Mouse (Mus musculus) adrenal gland, adult 18-20 months (tissue): ENCODE results near the gene Lbh. TPM values are rescaled to one million over a fixed set of nuclear protein-coding genes. Genes with fewer than 3 reads are reported as not detected.

Experiments used
- DNase-seq, 2 experiments: peaks; one replicate each; pipeline ENCODE4 v3.0.0; 2021 to 2022; ENCODE audit warnings: low spot score in 2 of 2
- total RNA-seq, 2 experiments: library from RNA; stranded (reverse); gene quantifications; 1 replicate in 1 of 2; 2 replicates in 1 of 2; pipeline ENCODE4 v1.2.3; 2021

Lbh gene
- total RNA-seq, 2 experiments from 2014 or later = 25.4 to 27.2 TPM

- DNase-seq = no peak
Measured at GRCm38 (mm10) chr17:72967371-72968175, 49.5 kb downstream of the Lbh start.

GRCm38 (mm10) chr17:72968666-72969065 is 50.6 kb downstream of the Lbh start:
- DNase-seq = no peak

DNA sequence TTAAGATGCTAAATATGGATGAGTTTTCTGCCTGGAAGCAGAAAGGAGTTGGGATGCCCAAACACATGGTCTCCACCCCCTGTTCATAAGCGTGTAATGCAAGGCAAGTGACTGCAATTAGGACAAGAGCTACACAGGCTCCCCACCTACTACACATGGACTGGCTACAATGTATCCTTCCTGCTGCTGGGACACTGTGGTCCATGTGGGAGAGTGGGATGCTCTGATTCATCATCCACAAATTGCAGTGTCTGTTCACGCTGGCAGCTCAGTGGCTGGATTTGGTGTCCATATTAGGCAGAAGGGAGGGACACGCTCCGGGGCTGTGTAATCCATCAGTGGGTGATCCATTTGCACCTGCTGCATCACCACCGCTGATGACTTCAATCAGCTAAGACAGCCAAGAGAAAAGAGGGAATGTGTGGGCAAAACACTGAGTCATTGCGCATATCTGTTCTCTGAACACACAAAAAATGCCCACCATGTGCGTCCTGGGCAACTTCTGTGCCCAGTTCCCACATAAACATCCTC is 52.6 kb downstream of the Lbh start:
- DNase-seq = no peak

DNA sequence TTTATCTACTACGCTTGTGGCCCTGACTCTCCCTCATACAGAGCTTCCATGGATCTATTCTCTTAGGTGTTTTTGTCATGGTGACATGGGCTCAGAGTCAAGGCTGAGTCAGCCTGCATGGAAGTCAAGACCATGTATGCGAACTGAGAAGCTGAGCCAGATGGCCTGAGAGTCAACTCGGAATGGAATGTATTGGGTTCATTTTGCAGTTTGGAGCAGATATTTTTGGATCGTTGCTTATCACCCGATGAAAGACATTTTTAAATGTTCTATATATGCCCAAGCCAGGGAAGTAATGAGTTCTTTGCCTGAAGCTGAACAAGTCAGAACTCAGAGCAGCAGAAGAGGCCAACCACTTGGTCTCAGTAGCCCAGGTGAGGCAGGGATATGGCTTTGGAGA is 54.9 kb downstream of the Lbh start:
- DNase-seq = no peak

DNA sequence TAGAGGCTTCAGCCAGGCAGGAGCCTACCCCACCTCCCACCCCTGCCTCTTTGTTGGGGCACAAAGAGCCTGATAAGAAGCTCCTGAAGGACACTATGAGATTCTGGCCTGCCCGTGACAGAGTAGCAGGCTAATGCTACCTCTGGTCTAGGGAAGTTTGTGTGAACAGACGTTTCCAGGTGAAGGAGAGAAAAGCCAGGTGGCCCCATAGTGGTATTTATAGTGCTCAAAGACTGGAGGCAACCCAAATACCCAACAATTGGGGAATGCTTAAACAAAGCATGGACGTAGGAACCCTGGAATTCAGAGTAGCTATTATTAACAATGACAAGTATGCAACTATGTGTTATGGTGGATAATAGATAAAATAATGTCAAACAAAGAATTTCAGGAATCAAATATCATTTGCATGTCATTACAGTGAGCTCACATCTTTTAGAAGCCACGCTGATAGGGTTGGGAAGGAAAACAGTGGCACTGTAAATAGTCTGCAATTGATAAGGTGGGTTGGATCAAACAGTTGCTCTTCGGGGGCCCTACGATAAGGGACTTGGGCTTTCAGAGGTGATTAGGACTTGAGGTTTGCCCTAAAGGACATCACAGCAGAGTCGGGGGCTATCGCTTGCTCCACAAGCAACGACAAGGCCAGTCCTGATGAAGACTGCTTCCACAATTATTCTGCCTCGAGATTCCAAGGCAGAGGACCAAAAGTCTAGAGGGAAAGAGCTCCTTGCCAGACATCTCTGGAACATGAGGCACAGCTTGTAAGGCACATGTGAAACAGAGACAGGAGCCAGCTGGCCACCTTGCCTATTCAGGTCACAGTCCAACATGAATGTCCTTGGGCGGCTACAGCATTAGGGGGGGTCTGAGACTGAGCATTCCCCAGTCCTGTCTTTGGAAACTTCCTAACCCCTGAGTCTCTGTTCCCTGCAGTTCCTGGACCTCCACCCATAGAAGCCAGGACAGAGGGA is 58.4 kb downstream of the Lbh start:
- DNase-seq = no peak

DNA sequence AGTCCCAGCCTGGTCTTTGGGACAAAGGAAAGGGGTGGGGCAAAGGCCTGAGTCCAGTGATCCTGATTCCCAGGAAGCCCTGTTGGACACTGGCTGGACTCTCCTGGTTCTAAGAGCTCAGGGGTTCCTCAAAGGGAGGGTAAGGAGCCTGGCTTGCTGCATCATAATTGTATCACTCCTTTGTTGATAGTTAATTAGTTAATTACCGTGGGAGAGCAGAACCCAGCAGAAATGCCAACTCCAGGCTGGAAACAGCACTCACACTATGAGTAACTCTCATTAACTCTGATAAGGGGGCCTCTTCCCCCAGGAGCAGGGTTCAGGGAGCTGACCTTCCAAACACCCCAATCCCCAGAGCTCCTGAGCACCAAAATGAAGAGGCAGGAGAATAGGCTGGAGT is 59.5 kb downstream of the Lbh start:
- no peak for DNase-seq

GRCm38 (mm10) chr17:72982156-72982555 is 64.1 kb downstream of the Lbh start:
- DNase-seq = peak in 1 of 2 experiments; percentile 39

- peak in 1 of 2 experiments; percentile 32 for DNase-seq
Measured at GRCm38 (mm10) chr17:72983471-72983870, 65.4 kb downstream of the Lbh start.

DNA sequence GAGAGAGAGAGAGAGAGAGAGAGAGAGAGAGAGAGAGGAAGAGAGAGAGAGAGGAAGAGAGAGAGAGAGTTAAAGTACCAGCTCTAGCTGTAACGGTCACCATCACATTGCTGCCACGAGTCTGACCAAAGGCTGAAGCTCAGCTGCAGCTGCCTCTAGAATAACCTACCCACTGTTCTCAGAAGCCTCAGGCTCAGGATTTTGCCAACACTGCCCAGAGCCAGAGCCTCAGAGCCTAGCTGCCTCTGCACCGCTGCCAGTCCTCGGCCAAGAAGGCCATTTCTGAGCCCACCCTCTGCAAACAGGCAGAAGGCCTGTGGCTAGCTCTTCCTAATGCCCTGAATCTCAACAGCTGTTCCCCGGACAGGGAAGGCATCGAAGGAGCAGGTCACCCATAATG is 70.9 kb downstream of the Lbh start:
- no peak for DNase-seq

Other genes with a start within 250 kb of the Lbh start
- 10 to 100 TPM; 58.2 to 64.8 TPM for gene Ypel5, start 81.9 kb upstream of the Lbh start, total RNA-seq
- 10 to 100 TPM; 31.1 to 44.3 TPM for gene Lclat1, start 189.7 kb downstream of the Lbh start, total RNA-seq